Mouse (Mus musculus) adrenal gland, adult (tissue): ENCODE data around the gene Smagp.
A peak's percentile ranks its signal among the peaks of the same experiment; 100 is the strongest.

Source experiments
- DNase-seq, 2 experiments: peaks; one replicate each; pipeline ENCODE4 v3.0.0; 2022 to 2023; ENCODE audit warnings: low spot score in 1 of 2; ENCODE audit not compliant: inconsistent age in 2 of 2

Smagp gene

GRCm38 (mm10) chr15:100636700-100637501, at the start of gene Smagp:
Smagp (minus strand) TSS chr15:100636940.
- DNase-seq, result peak; percentile 72 to 89

GRCm38 (mm10) chr15:100686434-100686833, 49.7 kb upstream of the Smagp start:
- DNase-seq, result peak in 1 of 2 experiments; percentile 72

- no peak for DNase-seq
Measured at GRCm38 (mm10) chr15:100685849-100686248, 49.1 kb upstream of the Smagp start.

- no peak for DNase-seq
Measured at GRCm38 (mm10) chr15:100685255-100685654, 48.5 kb upstream of the Smagp start.

GRCm38 (mm10) chr15:100684450-100684849, 47.7 kb upstream of the Smagp start:
- no peak for DNase-seq

- peak; percentile 73 to 92 for DNase-seq
Measured at GRCm38 (mm10) chr15:100683041-100683440, 46.3 kb upstream of the Smagp start.

GRCm38 (mm10) chr15:100681770-100682169, 45.0 kb upstream of the Smagp start:
- DNase-seq, result no peak

GRCm38 (mm10) chr15:100680381-100680780, 43.6 kb upstream of the Smagp start:
- no peak for DNase-seq

- no peak for DNase-seq
Measured at GRCm38 (mm10) chr15:100679005-100679404, 42.3 kb upstream of the Smagp start.

GRCm38 (mm10) chr15:100678581-100678980, 41.8 kb upstream of the Smagp start:
- no peak for DNase-seq

- DNase-seq, result no peak
Measured at GRCm38 (mm10) chr15:100677675-100678074, 40.9 kb upstream of the Smagp start.

GRCm38 (mm10) chr15:100676521-100676920, 39.8 kb upstream of the Smagp start:
- no peak for DNase-seq

- DNase-seq, result no peak
Measured at GRCm38 (mm10) chr15:100675486-100675885, 38.7 kb upstream of the Smagp start.

- DNase-seq, result no peak
Measured at GRCm38 (mm10) chr15:100674566-100674965, 37.8 kb upstream of the Smagp start.

- no peak for DNase-seq
Measured at GRCm38 (mm10) chr15:100673585-100674391, 37.0 kb upstream of the Smagp start.

- DNase-seq, result peak in 1 of 2 experiments; percentile 59
Measured at GRCm38 (mm10) chr15:100670833-100671232, 34.1 kb upstream of the Smagp start.

GRCm38 (mm10) chr15:100670004-100670403, 33.3 kb upstream of the Smagp start:
- no peak for DNase-seq

- DNase-seq, result peak in 1 of 2 experiments; percentile 54
Measured at GRCm38 (mm10) chr15:100669337-100669736, 32.6 kb upstream of the Smagp start, which contains the start of gene Bin2. Bin2 (minus strand) TSS chr15:100669553.

GRCm38 (mm10) chr15:100667871-100668545, 31.3 kb upstream of the Smagp start:
- no peak for DNase-seq

GRCm38 (mm10) chr15:100667420-100667819, 30.7 kb upstream of the Smagp start:
- DNase-seq, result no peak

- DNase-seq, result no peak
Measured at GRCm38 (mm10) chr15:100666851-100667250, 30.1 kb upstream of the Smagp start.
